Mouse (Mus musculus): ENCODE results near the gene Itpr1. TPM values are rescaled to one million over a fixed set of nuclear protein-coding genes. Genes with fewer than 3 reads are reported as not detected.

Gene Itpr1
- polyA plus RNA-seq, 1 experiment = 4.4 TPM

GRCm38 (mm10) chr6:108413593-108413992 lies 200.7 kb downstream of the Itpr1 start:
- WGBS = 83% methylated on average over 9 of the region's 9 CpGs
- DNase-seq (ENCODE audit: low read depth, low spot score) = no peak

DNA sequence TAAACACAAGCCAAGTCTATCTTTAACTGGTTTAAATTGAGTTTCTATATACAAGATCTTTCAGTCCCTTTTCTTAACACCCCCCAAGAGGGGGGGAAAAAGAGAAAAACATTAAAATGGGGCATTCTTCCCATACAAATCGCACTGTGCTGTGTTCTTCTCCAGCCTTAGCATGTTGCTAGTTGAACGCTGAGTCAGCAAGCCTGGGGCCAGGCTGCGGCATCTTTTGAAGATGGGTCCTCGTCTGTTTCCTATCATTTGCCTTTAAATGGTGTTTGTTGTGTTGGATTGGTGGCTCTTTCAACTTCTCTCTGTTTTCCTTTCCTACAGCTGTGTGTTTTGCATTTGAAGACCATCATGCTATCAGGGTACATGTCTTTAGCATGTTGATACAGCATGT lies 203.0 kb downstream of the Itpr1 start:
- WGBS = 89% methylated on average over 4 of the region's 4 CpGs
- DNase-seq (ENCODE audit: low read depth, low spot score) = no peak

DNA sequence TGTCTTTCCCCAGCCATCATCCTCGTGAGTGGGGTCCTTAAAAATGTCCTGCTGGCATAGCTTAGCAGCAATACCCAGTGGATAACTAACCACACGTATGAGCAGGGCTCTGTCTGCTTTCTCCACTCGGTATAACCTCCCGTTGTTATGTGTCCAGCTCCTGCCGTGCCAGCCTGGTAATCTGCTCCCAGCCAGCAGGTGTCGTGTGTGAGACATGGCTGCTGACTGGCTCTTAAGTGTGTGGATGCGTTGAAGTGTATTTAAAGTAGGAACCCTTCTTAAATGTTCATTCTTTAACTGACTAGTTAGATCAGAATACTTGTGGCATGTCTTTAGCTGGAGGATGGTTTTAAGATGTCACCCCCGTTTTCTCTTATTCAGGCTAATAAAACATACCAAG lies 204.6 kb downstream of the Itpr1 start:
- no peak for DNase-seq (ENCODE audit: low read depth, low spot score)
- WGBS = 19% methylated on average over 8 of the region's 8 CpGs

DNA sequence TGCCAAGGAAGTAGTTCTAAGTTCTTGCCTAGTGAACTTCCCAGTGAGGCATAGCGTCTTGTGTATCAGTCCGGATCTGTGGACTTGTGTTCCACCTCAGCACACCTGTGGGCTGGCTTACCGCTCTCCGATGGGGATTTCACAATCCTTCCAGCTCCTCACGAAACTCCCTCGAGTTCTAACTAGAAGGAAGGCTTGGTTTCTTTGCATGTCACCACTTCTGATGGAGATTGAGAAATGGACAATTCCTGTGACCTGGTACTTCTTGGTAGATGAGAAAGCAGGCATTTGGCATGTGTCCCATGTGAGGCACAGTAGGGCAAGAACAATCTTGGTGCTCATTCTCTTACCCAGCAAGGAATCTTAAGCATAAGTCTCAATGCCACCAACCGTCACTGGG lies 205.3 kb downstream of the Itpr1 start:
- no peak for DNase-seq (ENCODE audit: low read depth, low spot score)
- 89% methylated on average over 7 of the region's 7 CpGs for WGBS

- 29% methylated on average over 9 of the region's 9 CpGs for WGBS
- DNase-seq (ENCODE audit: low read depth, low spot score) = no peak
Measured at GRCm38 (mm10) chr6:108424749-108425584, 212.1 kb downstream of the Itpr1 start.

DNA sequence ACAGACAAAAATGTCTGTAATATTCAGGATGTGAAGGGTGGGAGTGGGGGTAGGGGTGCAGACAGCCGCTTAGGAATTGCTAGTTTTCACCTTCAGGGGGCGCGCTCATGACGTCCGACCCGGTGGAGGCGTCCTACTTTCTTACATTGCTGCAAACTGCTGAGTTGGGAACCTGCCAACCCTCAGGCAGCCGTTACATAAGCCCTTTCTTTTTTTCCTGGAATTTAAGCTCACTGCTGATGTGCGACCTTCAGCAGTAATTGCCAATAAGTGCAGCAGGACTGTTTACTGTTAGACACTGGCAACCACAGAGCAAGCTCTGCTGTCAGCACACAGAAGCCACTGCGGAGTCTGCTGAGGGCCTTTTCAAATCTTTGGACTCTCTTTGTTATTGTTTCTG lies 213.9 kb downstream of the Itpr1 start:
- DNase-seq (ENCODE audit: low read depth, low spot score) = no peak
- 4% methylated on average over 10 of the region's 10 CpGs for WGBS

DNA sequence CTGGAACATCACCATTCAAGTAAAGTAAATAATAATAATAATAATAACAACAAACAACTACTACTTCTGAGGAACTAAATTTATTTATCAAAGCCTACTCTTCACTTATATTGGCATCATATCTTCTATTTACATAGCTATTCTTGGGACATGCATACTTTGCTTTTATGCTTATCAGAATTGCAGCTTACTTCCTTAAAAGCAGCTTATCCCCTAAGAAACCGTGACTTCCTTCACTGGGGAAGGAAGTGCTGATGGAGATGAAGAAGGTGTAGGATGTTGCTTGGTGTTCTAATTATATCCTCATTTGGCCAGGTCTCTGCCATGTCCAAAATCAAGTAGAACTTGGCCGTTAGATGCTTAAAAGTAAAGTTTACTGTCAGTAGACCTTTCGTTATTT lies 215.5 kb downstream of the Itpr1 start:
- no peak for DNase-seq (ENCODE audit: low read depth, low spot score)
- 72% methylated on average over 3 of the region's 3 CpGs for WGBS

- WGBS = 73% methylated on average over 8 of the region's 8 CpGs
- DNase-seq (ENCODE audit: low read depth, low spot score) = no peak
Measured at GRCm38 (mm10) chr6:108429950-108430349, 217.1 kb downstream of the Itpr1 start.

DNA sequence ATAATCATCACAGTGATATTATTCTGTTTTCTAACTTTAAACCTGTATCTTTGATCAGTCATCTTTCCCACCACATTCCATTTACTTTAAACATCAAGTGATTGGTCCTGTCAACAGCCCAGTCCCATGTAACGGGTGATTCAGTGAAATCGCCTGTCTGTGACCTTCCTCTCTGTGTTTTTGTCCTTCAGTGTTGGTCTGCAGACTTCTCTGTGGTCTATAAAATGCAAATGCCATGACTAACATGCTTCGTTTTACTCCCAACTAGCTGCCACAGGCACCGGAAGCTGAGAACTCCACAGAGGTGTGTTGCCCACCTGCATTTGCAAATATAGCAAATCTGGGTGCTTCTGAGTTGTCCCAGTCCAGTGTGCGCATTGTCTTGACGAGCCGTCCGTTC lies 218.3 kb downstream of the Itpr1 start:
- 94% methylated on average over 8 of the region's 8 CpGs for WGBS
- DNase-seq (ENCODE audit: low read depth, low spot score) = no peak

GRCm38 (mm10) chr6:108432836-108433235 lies 219.9 kb downstream of the Itpr1 start:
- no peak for DNase-seq (ENCODE audit: low read depth, low spot score)
- 31% methylated on average over 4 of the region's 4 CpGs for WGBS

DNA sequence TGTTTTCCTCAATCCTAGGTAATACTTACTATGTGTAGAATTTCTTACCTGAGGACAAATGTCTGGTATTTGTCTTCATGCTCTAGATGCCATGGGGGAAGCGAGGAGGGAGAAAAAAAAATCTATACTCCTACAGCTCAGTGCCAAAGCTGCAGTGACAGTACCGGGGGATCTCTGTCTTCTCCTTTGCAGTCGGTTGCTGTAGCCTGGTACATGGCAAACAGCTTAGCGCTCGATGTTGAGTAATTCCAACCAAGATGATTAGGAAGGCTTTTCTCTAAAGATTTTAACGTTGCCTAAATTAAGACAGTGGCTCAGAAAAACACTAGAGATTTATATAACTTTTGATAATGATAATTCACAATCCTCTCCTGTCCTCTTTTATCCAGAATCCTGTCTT lies 221.9 kb downstream of the Itpr1 start:
- DNase-seq (ENCODE audit: low read depth, low spot score) = no peak
- 81% methylated on average over 6 of the region's 6 CpGs for WGBS

GRCm38 (mm10) chr6:108435467-108435866 lies 222.6 kb downstream of the Itpr1 start:
- 71% methylated on average over 6 of the region's 6 CpGs for WGBS

DNA sequence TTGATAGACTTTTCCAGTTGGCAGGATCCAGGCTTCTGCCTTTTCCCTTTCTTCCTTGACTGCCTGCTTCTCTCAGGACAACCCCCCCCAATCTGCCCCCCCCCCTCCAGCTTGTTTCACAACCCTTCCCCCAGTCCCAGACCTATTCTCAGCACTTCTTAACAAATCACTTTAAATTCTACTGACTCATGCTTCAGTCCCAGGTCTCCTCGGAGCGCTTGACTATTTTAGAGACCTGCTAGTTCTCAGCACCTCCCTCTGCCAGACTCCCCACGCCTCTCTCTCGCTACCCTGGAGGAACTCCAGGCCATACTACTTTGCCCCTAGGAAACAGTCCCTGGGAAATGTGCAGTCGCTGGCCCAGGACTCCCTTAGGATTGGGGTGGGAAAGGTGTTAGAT lies 223.7 kb downstream of the Itpr1 start:
- WGBS = 50% methylated on average over 5 of the region's 5 CpGs
- no peak for DNase-seq (ENCODE audit: low read depth, low spot score)

More at GRCm38 (mm10) chr6:108435467-108435866, 222.6 kb downstream of the Itpr1 start:
- no peak for DNase-seq (ENCODE audit: low read depth, low spot score)

DNA sequence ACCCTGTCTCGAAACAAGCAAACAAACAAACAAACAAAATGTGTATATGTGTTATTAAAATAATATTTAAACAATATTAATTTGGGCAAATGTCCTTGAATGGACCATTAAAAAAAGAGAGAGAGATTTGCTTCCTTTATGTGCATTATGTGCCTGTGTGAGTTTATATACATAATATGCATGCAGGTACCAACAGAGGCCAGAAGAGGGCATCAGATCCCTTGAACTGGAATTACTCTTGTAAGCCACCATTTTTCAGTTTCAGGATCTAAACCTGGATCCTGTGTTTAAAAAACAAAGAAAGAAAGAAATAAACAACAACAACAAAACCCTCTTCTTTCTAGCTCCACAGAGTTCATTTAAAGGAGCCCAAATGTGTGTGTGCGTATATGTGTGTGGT lies 228.4 kb downstream of the Itpr1 start:
- DNase-seq (ENCODE audit: low read depth, low spot score) = no peak
- WGBS = 97% methylated on average over 2 of the region's 2 CpGs

DNA sequence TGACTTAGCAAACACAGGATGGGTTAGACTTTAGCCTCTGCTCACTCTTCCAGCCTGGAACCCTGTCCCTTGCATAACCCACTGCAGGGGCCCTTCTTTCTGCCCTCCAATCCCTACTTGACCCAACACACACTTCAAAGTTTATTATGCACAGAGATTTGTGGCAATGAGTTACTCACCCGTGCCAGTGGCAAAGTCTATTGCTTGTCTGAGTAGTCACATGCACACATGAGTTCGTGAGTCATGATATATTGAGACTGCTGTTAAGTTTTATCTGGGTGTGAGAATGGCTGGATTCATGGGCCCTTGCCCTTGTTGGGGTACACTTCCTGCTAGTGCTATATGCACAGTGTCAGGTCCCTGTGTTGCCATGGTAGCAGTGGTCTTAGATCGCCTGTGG lies 229.4 kb downstream of the Itpr1 start:
- 56% methylated on average over 3 of the region's 3 CpGs for WGBS
- DNase-seq (ENCODE audit: low read depth, low spot score) = no peak

DNA sequence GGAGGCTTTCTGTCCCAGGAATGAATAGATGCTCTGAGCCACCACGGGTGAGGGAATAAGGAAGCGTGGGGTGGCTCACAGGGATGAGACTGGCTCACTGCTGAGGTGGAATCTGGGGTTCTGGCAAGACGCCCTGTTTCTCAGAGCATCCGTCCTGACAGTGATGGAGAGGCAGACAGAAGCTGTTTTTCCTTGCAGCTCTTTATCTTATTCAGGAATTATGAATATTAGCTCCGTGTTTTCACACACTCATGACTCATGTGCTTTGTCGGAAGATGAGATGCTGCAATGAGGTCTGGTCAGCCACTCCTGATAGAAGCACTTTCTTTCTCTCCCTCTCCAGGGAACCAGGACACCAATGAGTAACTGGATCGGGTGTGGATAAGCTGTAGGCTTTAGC lies 231.5 kb downstream of the Itpr1 start:
- 65% methylated on average over 7 of the region's 7 CpGs for WGBS

DNA sequence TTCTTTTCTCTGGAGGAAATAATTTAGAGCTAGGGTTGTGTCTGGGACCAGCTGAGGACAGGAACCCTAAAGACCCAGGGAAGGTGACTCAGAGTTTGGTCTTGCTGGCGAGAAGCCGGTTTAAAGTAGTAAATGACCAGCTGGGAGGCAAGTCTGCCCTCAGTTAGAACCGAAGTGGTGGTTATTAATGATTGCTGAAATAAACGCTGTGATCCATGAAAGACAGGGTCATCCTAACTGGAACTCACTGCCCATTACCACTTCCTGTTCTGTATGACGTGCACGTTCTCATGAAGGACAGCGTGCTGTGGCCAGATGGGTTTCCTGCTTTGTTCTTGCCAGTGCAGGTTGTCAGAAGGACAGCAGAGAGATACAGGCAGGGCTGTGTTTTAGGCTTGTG lies 232.1 kb downstream of the Itpr1 start:
- no peak for DNase-seq (ENCODE audit: low read depth, low spot score)
- 58% methylated on average over 7 of the region's 7 CpGs for WGBS

More for the DNA sequence above, 231.5 kb downstream of the Itpr1 start:
- no peak for DNase-seq (ENCODE audit: low read depth, low spot score)

DNA sequence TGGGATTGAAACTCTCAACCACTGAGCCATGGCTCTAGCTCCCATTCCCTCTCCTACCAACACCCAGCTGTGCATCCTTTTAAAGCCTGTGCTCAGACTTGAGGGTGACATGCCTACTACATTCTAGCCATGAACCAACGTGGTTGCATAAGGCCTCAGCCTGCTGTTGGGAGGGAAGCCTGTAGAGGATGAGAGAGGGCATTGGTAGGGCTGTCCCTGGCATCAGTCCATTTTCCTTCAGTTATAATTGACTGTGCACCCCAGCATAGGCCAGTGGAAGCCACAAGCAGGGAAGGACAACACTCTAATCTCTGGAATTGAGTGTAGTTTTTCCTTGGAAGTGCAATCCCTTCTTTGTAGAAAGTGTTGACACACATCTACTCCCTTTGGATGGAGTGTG lies 233.9 kb downstream of the Itpr1 start:
- no peak for DNase-seq (ENCODE audit: low read depth, low spot score)
- WGBS = 49% methylated on average over 1 of the region's 1 CpGs

GRCm38 (mm10) chr6:108447179-108447845 lies 234.4 kb downstream of the Itpr1 start:
- no peak for DNase-seq (ENCODE audit: low read depth, low spot score)
- WGBS = 29% methylated on average over 8 of the region's 8 CpGs

DNA sequence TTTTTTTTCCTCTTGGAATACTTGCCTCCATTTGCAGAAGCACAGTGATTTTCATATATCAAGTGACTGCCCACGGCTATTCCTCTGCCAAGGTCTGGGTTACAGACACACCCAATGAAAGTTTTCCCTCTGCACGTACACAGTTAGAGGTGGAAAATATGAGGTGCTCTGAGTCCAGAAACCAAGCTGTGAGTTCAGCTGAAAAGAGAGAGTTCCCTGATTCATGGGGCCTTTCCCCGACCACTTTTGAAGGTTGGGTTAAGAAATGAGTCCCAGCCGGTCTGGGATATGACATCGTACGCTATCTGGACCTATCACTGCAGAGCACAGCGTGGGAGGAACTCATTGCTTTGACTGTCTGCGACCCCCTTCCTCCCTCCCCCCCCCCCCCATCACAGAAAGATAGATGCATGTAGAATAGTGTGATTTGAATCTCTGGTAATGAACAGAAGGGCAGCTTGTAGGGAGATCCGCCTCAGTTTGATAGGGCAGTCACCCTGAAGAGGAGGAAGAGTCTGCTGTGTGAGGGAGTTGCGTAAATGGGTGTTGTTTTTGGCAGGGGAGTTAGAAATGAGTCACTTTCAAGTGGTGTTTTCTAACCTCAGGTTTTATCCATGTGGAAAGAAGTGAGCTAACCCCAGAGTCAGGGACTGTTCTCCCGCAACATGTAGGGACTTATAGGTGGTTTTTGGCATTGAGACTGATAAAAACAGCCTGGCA lies 235.3 kb downstream of the Itpr1 start:
- no peak for DNase-seq (ENCODE audit: low read depth, low spot score)
- WGBS = 16% methylated on average over 11 of the region's 11 CpGs

GRCm38 (mm10) chr6:108448864-108449263 lies 236.0 kb downstream of the Itpr1 start:
- no peak for DNase-seq (ENCODE audit: low read depth, low spot score)
- 38% methylated on average over 2 of the region's 2 CpGs for WGBS
